Mouse (Mus musculus) forebrain, embryonic 11.5 days (tissue): ENCODE data around the gene Mtch1. TPM values are rescaled to one million over a fixed set of nuclear protein-coding genes. Genes with fewer than 3 reads are reported as not detected.
"Not testable (repeated sequence)": the region's sequence is repeated elsewhere in the genome, so short reads cannot be mapped to it uniquely, and the experiment has no call there.

Source experiments
- ATAC-seq: fragments of 200-750 bp; cut with Nextera tagmentation; replicated peaks from 2 replicates; pipeline ENCODE4 v1.8.0; 2017; ENCODE audit warnings: moderate TSS enrichment; ENCODE audit not compliant: low FRiP score
- DNase-seq: peaks from one replicate; pipeline ENCODE4 v3.0.0-alpha.2; 2017; ENCODE audit warnings: low spot score
- H3K27ac ChIP-seq: fragments of 300-500 bp; sonication (generic); 2 replicates; pipeline ENCODE4 v1.5.1; 2014; ENCODE audit warnings: low read depth, low read length
- H3K27me3 ChIP-seq: fragments of 300-500 bp; sonication (generic); 2 replicates; pipeline ENCODE4 v1.6.1; 2014; ENCODE audit warnings: mild to moderate bottlenecking, low read length, mixed read lengths; ENCODE audit not compliant: control insufficient read depth, insufficient read depth
- H3K36me3 ChIP-seq: fragments of 300-500 bp; sonication (generic); 2 replicates; pipeline ENCODE4 v1.6.1; 2014; ENCODE audit warnings: mild to moderate bottlenecking, low read length, moderate library complexity, mixed read lengths; ENCODE audit not compliant: control insufficient read depth, insufficient read depth
- H3K4me1 ChIP-seq: fragments of 300-500 bp; sonication (generic); replicated peaks from 2 replicates; pipeline ENCODE4 v1.6.1; 2014; ENCODE audit warnings: low read length, mixed read lengths; ENCODE audit not compliant: control insufficient read depth, insufficient read depth
- H3K4me2 ChIP-seq: fragments of 300-500 bp; sonication (generic); 2 replicates; pipeline ENCODE4 v1.6.1; 2014; ENCODE audit warnings: low read depth, mild to moderate bottlenecking, low read length, moderate library complexity, mixed read lengths; ENCODE audit not compliant: severe bottlenecking
- H3K4me3 ChIP-seq: fragments of 300-500 bp; sonication (generic); 2 replicates; pipeline ENCODE4 v1.5.1; 2014; ENCODE audit warnings: low read depth, low read length
- H3K9ac ChIP-seq: fragments of 300-500 bp; sonication (generic); 2 replicates; pipeline ENCODE4 v1.6.1; 2014; ENCODE audit warnings: low read length
- H3K9me3 ChIP-seq: fragments of 300-500 bp; sonication (generic); 2 replicates; pipeline ENCODE4 v1.6.1; 2016; ENCODE audit warnings: low read length, mixed read lengths; ENCODE audit not compliant: control insufficient read depth
- WGBS: fragments of 180-500 bp; shearing (Covaris S2); extraction: QIAGEN DNeasy Blood & Tissue Kit; methylation state at CpG from one replicate; pipeline ENCODE4 v1.1.7; 2014; 5-methylcytosine and 5-hydroxymethylcytosine counted together
- polyA plus RNA-seq: library from polyadenylated mRNA; unstranded; fragments of >200 nt; fragmentation: Nextera tagmentation; extraction: Ambion mirVana; gene quantifications from 2 replicates; pipeline ENCODE4 v1.2.1, GENCODE M21; 2014

The Mtch1 gene
- polyA plus RNA-seq, 1 experiment from 2014 or later = 332 TPM

GRCm38 (mm10) chr17:29321765-29322602 lies 25.8 kb downstream of the Mtch1 start:
- peak; percentile 69 for DNase-seq
- no peaks in the 10 kb centered on the region for H3K9me3 ChIP-seq
- peak overlapping the region; percentile 19; the same call in 1 of the 2 replicates for H3K4me2 ChIP-seq
- 8% methylated on average over 41 of the region's 41 CpGs for WGBS
- peaks cover 24% of the 10 kb centered on the region for H3K27me3 ChIP-seq
- peaks cover 12% of the 10 kb centered on the region for H3K4me1 ChIP-seq
- H3K36me3 ChIP-seq = no peaks in the 10 kb centered on the region
- no peak overlapping the region for H3K4me3 ChIP-seq
- no peak overlapping the region for H3K9ac ChIP-seq
- ATAC-seq = no peak
- H3K27ac ChIP-seq = no peak overlapping the region

- H3K4me1 ChIP-seq = no peaks in the 10 kb centered on the region
- H3K9me3 ChIP-seq = no peaks in the 10 kb centered on the region
- no peak overlapping the region for H3K9ac ChIP-seq
- no peak for ATAC-seq
- WGBS = 76% methylated on average over 8 of the region's 8 CpGs
- no peak overlapping the region for H3K4me3 ChIP-seq
- no peaks in the 10 kb centered on the region for H3K36me3 ChIP-seq
- no peak for DNase-seq
- H3K4me2 ChIP-seq = no peak overlapping the region
- H3K27me3 ChIP-seq = peaks cover 24% of the 10 kb centered on the region
- H3K27ac ChIP-seq = no peak overlapping the region
Observed at GRCm38 (mm10) chr17:29319881-29320639, 27.7 kb downstream of the Mtch1 start.

GRCm38 (mm10) chr17:29319476-29319875 lies 28.3 kb downstream of the Mtch1 start:
- H3K4me3 ChIP-seq = no peak overlapping the region
- H3K9ac ChIP-seq = no peak overlapping the region
- no peak overlapping the region for H3K4me2 ChIP-seq
- DNase-seq = no peak
- H3K4me1 ChIP-seq = no peaks in the 10 kb centered on the region
- no peak overlapping the region for H3K27ac ChIP-seq
- H3K9me3 ChIP-seq = no peaks in the 10 kb centered on the region
- H3K36me3 ChIP-seq = no peaks in the 10 kb centered on the region
- H3K27me3 ChIP-seq = peaks cover 24% of the 10 kb centered on the region
- 85% methylated on average over 7 of the region's 7 CpGs for WGBS
- ATAC-seq = no peak

- Histone ChIP-seq H3K4me1 (no peaks in the 10 kb centered on the region), H3K36me3 (no peaks in the 10 kb centered on the region), H3K27ac (no peak overlapping the region), H3K27me3 (peaks cover 24% of the 10 kb centered on the region), H3K4me2 (no peak overlapping the region), H3K9ac (no peak overlapping the region), H3K4me3 (no peak overlapping the region), H3K9me3 (no peaks in the 10 kb centered on the region)
- 53% methylated on average over 6 of the region's 6 CpGs for WGBS
- ATAC-seq = no peak
- DNase-seq = no peak
Observed at GRCm38 (mm10) chr17:29318731-29319250, 28.9 kb downstream of the Mtch1 start.

- not testable (repeated sequence) for ATAC-seq, DNase-seq, H3K9ac ChIP-seq, H3K4me2 ChIP-seq, H3K4me1 ChIP-seq, H3K27ac ChIP-seq, H3K4me3 ChIP-seq, H3K36me3 ChIP-seq, H3K9me3 ChIP-seq
- peaks cover 19% of the 10 kb centered on the region for H3K27me3 ChIP-seq
- 90% methylated on average over 3 of the region's 3 CpGs for WGBS
Observed at GRCm38 (mm10) chr17:29317380-29317779, 30.4 kb downstream of the Mtch1 start, which contains the start of gene Pi16. Gene Pi16, plus strand, starts transcription at chr17:29317680.

- H3K9me3 ChIP-seq = no peaks in the 10 kb centered on the region; the same call in 1 of the 2 replicates
- no peak overlapping the region for H3K27ac ChIP-seq
Observed at GRCm38 (mm10) chr17:29316891-29317290, 30.8 kb downstream of the Mtch1 start.

GRCm38 (mm10) chr17:29315672-29316465 lies 31.9 kb downstream of the Mtch1 start:
- no peaks in the 10 kb centered on the region; the same call in 1 of the 2 replicates for H3K9me3 ChIP-seq
- no peak overlapping the region for H3K9ac ChIP-seq
- no peaks in the 10 kb centered on the region for H3K4me1 ChIP-seq
- DNase-seq = no peak
- no peak for ATAC-seq
- whole genome bisulfite sequencing = 44% methylated on average over 9 of the region's 9 CpGs
- no peak overlapping the region for H3K4me3 ChIP-seq
- H3K36me3 ChIP-seq = no peaks in the 10 kb centered on the region
- H3K4me2 ChIP-seq = no peak overlapping the region
- H3K27me3 ChIP-seq = peaks cover 5% of the 10 kb centered on the region; the same call in 1 of the 2 replicates
- no peak overlapping the region for H3K27ac ChIP-seq

More at GRCm38 (mm10) chr17:29316891-29317290, 30.8 kb downstream of the Mtch1 start:
- no peak for ATAC-seq
- no peaks in the 10 kb centered on the region for H3K36me3 ChIP-seq
- DNase-seq = no peak
- no peak overlapping the region for H3K4me2 ChIP-seq
- WGBS = 59% methylated on average over 3 of the region's 3 CpGs
- no peaks in the 10 kb centered on the region for H3K4me1 ChIP-seq
- no peak overlapping the region for H3K4me3 ChIP-seq
- no peak overlapping the region for H3K9ac ChIP-seq
- H3K27me3 ChIP-seq = peaks cover 14% of the 10 kb centered on the region

- H3K27me3 ChIP-seq = no peaks in the 10 kb centered on the region
- no peak overlapping the region for H3K27ac ChIP-seq
- ATAC-seq (no peak), DNase-seq (no peak)
- H3K4me2 ChIP-seq = no peak overlapping the region
- H3K9me3 ChIP-seq = no peaks in the 10 kb centered on the region; the same call in 1 of the 2 replicates
- H3K4me1 ChIP-seq = no peaks in the 10 kb centered on the region
- no peak overlapping the region for H3K4me3 ChIP-seq
- H3K9ac ChIP-seq = no peak overlapping the region
- H3K36me3 ChIP-seq = no peaks in the 10 kb centered on the region
Observed at GRCm38 (mm10) chr17:29313300-29313699, 34.4 kb downstream of the Mtch1 start.
